Mouse (Mus musculus) lung, adult 2 months (tissue): ENCODE measurements around the gene Macf1.

Experiments used
- CTCF ChIP-seq: fragments of 200-500 bp; IDR thresholded peaks from 2 replicates; pipeline ENCODE4 v1.5.1; 2011; ENCODE audit warnings: mild to moderate bottlenecking, low read length, control low read depth; ENCODE audit not compliant: insufficient read depth
- POLR2A ChIP-seq: fragments of 200-500 bp; IDR thresholded peaks from 2 replicates; pipeline ENCODE4 v1.6.1; 2011; ENCODE audit warnings: low read depth, mild to moderate bottlenecking, control low read depth, low read length, borderline replicate concordance; ENCODE audit errors: extremely low read depth

GRCm38 (mm10) chr4:123633874-123634273 lies 50.3 kb downstream of the Macf1 start:
- TF ChIP-seq CTCF (no peak), POLR2A (no peak)
